Mouse (Mus musculus): ENCODE data around the gene Sec1. TPM values are rescaled to one million over a fixed set of nuclear protein-coding genes. Genes with fewer than 3 reads are reported as not detected.
A peak's percentile ranks its signal among the peaks of the same experiment; 100 is the strongest.

Sec1 gene
- polyA plus RNA-seq, 1 experiment from 2014 or later = 0.32 TPM

DNA sequence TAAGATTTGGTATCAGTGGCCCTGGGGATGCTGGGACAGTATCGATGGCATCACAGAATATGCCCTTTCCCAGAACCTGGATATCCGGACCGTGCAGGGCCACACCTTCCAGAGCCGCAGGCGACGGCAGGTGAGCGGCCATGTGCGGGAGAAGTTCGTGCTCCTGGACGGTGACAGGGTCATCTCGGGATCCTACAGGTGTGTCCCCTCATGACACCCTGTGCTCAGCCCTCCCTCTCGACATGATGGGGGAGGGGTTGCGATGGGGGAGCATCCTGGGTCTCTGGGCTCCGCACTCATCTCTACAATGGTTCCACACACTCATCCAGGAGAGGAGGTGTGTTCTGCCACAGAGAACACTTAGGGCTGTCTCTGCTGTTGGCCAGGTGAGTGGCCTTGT lies 29.6 kb upstream of the Sec1 start:
- DNase-seq (ENCODE audit: low spot score) = no peak
- Histone ChIP-seq H3K4me1 (peaks cover 30% of the 10 kb centered on the region), H3K4me3 (no peak overlapping the region), H3K9me3 (replicated peaks) (no peaks in the 10 kb centered on the region), H3K27ac (replicated peaks) (no peak overlapping the region), H3K27me3 (ENCODE audit: low read depth, poor library complexity, severe bottlenecking) (no peaks in the 10 kb centered on the region), H3K36me3 (peaks cover 100% of the 10 kb centered on the region)
- 95% methylated on average over 14 of the region's 14 CpGs for WGBS

DNA sequence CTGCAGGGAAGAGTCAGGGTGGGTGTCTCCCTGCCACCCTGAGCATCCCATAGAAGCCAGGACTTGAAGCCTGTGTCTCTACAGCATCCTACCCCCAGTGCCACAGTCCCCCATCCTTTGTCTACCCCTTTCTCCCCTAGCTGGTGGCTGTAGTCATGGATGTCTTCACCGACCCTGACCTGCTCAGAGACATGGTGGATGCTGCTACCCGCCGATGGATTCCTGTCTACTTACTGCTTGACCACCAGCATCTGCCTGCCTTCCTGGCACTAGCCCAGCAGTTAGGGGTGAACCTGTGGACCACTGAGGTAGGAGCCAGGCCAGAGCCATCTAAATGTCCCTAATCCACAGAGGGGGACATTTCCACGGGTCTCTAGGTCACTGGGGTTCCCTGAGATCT lies 29.1 kb upstream of the Sec1 start:
- peaks cover 32% of the 10 kb centered on the region for H3K4me1 ChIP-seq
- H3K4me3 ChIP-seq = no peak overlapping the region
- H3K36me3 ChIP-seq = peaks cover 95% of the 10 kb centered on the region
- H3K27ac ChIP-seq (replicated peaks) = no peak overlapping the region
- WGBS = 94% methylated on average over 4 of the region's 4 CpGs
- H3K9me3 ChIP-seq (replicated peaks) = no peaks in the 10 kb centered on the region
- DNase-seq (ENCODE audit: low spot score) = no peak
- H3K27me3 ChIP-seq (ENCODE audit: low read depth, poor library complexity, severe bottlenecking) = no peaks in the 10 kb centered on the region

DNA sequence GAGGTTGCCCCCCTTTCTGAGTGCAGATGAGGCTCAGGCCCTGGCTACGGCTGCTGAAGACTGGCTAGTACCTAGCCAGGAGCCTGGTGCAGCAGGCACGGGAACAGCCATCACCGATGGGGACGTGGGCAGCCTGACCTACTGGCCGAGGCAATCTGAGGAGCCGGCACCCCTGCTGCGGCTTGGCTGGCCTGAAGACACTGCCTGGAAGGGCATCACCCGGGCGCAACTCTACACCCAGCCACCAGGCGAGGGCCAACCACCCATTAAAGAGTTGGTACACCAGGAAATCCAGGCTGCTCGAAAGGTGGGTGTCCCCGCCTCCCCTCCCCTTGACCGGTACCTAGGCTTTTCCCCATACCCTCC lies 28.1 kb upstream of the Sec1 start:
- WGBS = 88% methylated on average over 13 of the region's 13 CpGs
- H3K4me3 ChIP-seq = peak overlapping the region; percentile 2; the same call in 1 of the 2 replicates

GRCm38 (mm10) chr7:45721642-45722347 lies 27.6 kb upstream of the Sec1 start:
- no peak overlapping the region for H3K27ac ChIP-seq (replicated peaks)
- peaks cover 37% of the 10 kb centered on the region for H3K4me1 ChIP-seq
- H3K36me3 ChIP-seq = peaks cover 80% of the 10 kb centered on the region
- DNase-seq (ENCODE audit: low spot score) = no peak
- H3K27me3 ChIP-seq (ENCODE audit: low read depth, poor library complexity, severe bottlenecking) = no peaks in the 10 kb centered on the region
- WGBS = 84% methylated on average over 13 of the region's 13 CpGs
- peak overlapping the region; percentile 2; the same call in 1 of the 2 replicates for H3K4me3 ChIP-seq
- no peaks in the 10 kb centered on the region for H3K9me3 ChIP-seq (replicated peaks)

More for the DNA sequence above, 28.1 kb upstream of the Sec1 start:
- H3K9me3 ChIP-seq (replicated peaks) = no peaks in the 10 kb centered on the region
- H3K27me3 ChIP-seq (ENCODE audit: low read depth, poor library complexity, severe bottlenecking) = no peaks in the 10 kb centered on the region
- no peak overlapping the region for H3K27ac ChIP-seq (replicated peaks)
- no peak for DNase-seq (ENCODE audit: low spot score)
- peaks cover 86% of the 10 kb centered on the region for H3K36me3 ChIP-seq
- peaks cover 32% of the 10 kb centered on the region for H3K4me1 ChIP-seq

DNA sequence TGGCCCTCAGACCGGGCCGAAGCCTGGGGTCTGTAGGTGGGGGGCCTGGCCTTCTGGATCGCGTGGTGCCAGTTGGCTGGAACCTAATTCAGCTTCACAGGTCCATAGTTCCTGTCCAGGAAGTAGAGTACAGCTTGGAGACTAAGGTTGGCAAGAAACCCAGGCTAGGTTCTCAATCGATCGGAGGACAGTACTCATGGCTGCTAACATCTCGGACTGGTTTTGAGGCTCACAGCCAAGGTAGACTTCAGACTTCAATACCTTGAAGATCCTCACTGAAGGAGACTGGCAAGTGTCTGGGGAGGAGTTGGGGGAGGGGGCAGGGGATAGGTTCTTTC lies 27.0 kb upstream of the Sec1 start:
- Histone ChIP-seq H3K36me3 (peaks cover 74% of the 10 kb centered on the region), H3K9me3 (replicated peaks) (no peaks in the 10 kb centered on the region), H3K27ac (replicated peaks) (no peak overlapping the region), H3K4me3 (0 out of 2 replicates have a peak overlapping the region, but pooled peaks have one; percentile 2), H3K4me1 (peaks cover 42% of the 10 kb centered on the region), H3K27me3 (ENCODE audit: low read depth, poor library complexity, severe bottlenecking) (no peaks in the 10 kb centered on the region)
- 80% methylated on average over 7 of the region's 7 CpGs for WGBS
- DNase-seq (ENCODE audit: low spot score) = no peak

- Histone ChIP-seq H3K4me1 (peaks cover 48% of the 10 kb centered on the region), H3K9me3 (replicated peaks) (no peaks in the 10 kb centered on the region), H3K27me3 (ENCODE audit: low read depth, poor library complexity, severe bottlenecking) (no peaks in the 10 kb centered on the region), H3K27ac (replicated peaks) (no peak within 1 kb of the TSS), H3K36me3 (peaks cover 69% of the 10 kb centered on the region), H3K4me3 (peak within 1 kb of the TSS; percentile 82; the same call in 1 of the 2 replicates)
- WGBS = 89% methylated on average over 14 of the region's 14 CpGs
- no peak for DNase-seq (ENCODE audit: low spot score)
Measured at GRCm38 (mm10) chr7:45720413-45721233, 26.4 kb upstream of the Sec1 start, which contains the start of gene Fam83e. Fam83e (plus strand) TSS chr7:45721212.

DNA sequence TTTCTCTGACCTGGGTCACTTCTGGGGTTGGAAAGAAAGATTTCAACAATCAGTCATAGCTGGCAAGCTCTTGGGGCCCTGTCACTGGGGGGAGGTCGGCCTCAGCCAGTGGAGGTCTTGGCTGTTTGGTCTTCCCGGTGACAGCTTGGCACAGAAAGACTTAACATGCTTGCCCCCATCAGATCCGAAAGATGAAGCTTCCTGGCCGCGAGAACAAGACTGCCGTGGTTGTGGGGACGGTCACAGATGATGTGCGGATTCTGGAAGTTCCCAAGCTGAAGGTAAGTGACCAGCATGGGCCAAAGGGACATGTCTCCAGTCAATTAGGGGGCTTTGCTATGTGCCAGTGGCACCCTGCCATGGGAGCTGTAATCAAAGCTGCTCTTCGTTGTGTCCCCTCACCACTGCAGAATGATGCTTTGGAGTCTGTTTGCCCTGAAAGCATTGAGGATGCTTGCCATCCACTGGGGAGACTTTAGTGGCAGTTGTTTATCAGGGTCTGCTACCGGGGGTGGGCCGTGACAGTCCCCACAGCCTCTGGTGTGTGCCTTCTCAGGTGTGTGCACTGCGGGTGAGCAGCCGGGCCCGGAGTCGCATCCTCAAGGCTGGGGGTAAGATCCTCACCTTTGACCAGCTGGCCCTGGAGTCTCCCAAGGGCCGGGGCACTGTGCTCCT lies 25.7 kb upstream of the Sec1 start:
- Histone ChIP-seq H3K27ac (replicated peaks) (no peak overlapping the region; the same call in 1 of the 2 replicates), H3K4me3 (peak overlapping the region; percentile 82; the same call in 1 of the 2 replicates)

GRCm38 (mm10) chr7:45719180-45719579 lies 25.0 kb upstream of the Sec1 start:
- Histone ChIP-seq H3K27ac (replicated peaks) (peak overlapping the region; percentile 96; the same call in 1 of the 2 replicates), H3K4me3 (peak overlapping the region; percentile 82), H3K36me3 (peaks cover 54% of the 10 kb centered on the region), H3K9me3 (replicated peaks) (no peaks in the 10 kb centered on the region), H3K4me1 (peaks cover 62% of the 10 kb centered on the region), H3K27me3 (ENCODE audit: low read depth, poor library complexity, severe bottlenecking) (no peaks in the 10 kb centered on the region)
- DNase-seq (ENCODE audit: low spot score) = no peak
- 85% methylated on average over 10 of the region's 10 CpGs for WGBS

More for the DNA sequence above, 25.7 kb upstream of the Sec1 start:
- WGBS = 90% methylated on average over 16 of the region's 16 CpGs
- DNase-seq (ENCODE audit: low spot score) = no peak
- Histone ChIP-seq H3K4me1 (peaks cover 55% of the 10 kb centered on the region), H3K36me3 (peaks cover 61% of the 10 kb centered on the region), H3K27me3 (ENCODE audit: low read depth, poor library complexity, severe bottlenecking) (no peaks in the 10 kb centered on the region), H3K9me3 (replicated peaks) (no peaks in the 10 kb centered on the region)

DNA sequence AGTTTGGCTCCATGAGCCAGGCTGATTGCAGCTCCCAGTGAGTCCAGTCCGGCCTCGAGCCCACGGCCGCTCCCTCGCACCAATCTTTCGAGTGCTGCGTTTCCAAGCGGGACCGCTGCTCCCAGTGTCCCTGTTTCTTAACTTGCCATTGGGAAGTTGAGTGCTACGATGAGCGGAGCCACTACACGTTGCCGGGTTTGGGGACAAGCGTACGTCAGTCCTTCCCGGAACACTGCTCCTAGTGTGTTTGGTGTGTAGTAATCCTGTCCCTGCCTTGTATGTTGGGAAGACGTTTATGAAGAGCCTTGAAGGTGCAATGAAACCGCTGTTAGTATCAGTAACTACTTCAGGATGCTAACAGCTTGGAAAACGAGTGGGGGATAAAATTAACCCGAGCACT lies 24.1 kb upstream of the Sec1 start:
- Histone ChIP-seq H3K36me3 (peaks cover 53% of the 10 kb centered on the region), H3K4me3 (peak overlapping the region; percentile 82), H3K9me3 (replicated peaks) (no peaks in the 10 kb centered on the region), H3K27ac (replicated peaks) (peak overlapping the region; percentile 96), H3K27me3 (ENCODE audit: low read depth, poor library complexity, severe bottlenecking) (no peaks in the 10 kb centered on the region), H3K4me1 (peaks cover 66% of the 10 kb centered on the region)
- no peak for DNase-seq (ENCODE audit: low spot score)
- whole genome bisulfite sequencing = under 1% methylated on average over 20 of the region's 20 CpGs

- Histone ChIP-seq H3K27me3 (ENCODE audit: low read depth, poor library complexity, severe bottlenecking) (no peaks in the 10 kb centered on the region), H3K4me1 (peaks cover 66% of the 10 kb centered on the region), H3K27ac (replicated peaks) (peak within 1 kb of the TSS; percentile 96), H3K4me3 (peak within 1 kb of the TSS; percentile 82), H3K9me3 (replicated peaks) (no peaks in the 10 kb centered on the region), H3K36me3 (peaks cover 53% of the 10 kb centered on the region)
- peak; percentile 99 for DNase-seq (ENCODE audit: low spot score)
- WGBS = under 1% methylated on average over 41 of the region's 41 CpGs
Measured at GRCm38 (mm10) chr7:45717918-45718297, 23.7 kb upstream of the Sec1 start, which contains the start of gene Sphk2. Sphk2 (minus strand) TSS chr7:45718002.

GRCm38 (mm10) chr7:45716952-45717917 lies 23.0 kb upstream of the Sec1 start:
- Histone ChIP-seq H3K9me3 (replicated peaks) (no peaks in the 10 kb centered on the region), H3K27ac (replicated peaks) (peak overlapping the region; percentile 96), H3K27me3 (ENCODE audit: low read depth, poor library complexity, severe bottlenecking) (no peaks in the 10 kb centered on the region), H3K4me3 (peak overlapping the region; percentile 82), H3K4me1 (peaks cover 66% of the 10 kb centered on the region), H3K36me3 (peaks cover 53% of the 10 kb centered on the region)
- 14% methylated on average over 31 of the region's 31 CpGs for WGBS
- DNase-seq (ENCODE audit: low spot score) = no peak

All from midbrain, embryonic 10.5 days (tissue).